Mouse (Mus musculus): Measurements from ENCODE around the gene Pbsn. TPM values are rescaled to one million over a fixed set of nuclear protein-coding genes. Genes with fewer than 3 reads are reported as not detected.

Pbsn gene
- total and polyA plus RNA-seq, 3 experiments: not detected

DNA sequence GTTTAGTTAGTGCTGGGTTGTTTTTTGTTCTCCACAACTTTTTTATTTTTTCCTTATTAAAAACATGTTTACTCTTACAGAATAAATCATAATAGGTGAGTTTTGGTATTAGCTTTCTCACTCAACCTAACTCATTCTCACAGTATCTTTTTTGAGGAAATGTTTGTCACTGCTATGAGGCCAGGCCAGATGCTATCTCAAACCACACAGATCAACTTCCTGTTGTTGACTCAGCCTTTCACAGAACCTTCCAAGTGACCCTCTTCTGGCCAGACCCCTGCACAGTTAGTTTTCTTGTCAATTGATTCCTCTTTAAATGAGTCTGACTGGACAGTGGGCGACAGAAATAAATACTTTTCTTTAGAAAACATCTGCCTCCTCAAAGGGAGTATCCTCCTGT, 51.9 kb downstream of the Pbsn start:
- Histone ChIP-seq H3K9me3 (replicated peaks) (no peaks in the 10 kb centered on the region), H3K4me1 (ENCODE audit: insufficient read depth, low read depth, low read length) (peaks cover 4% of the 10 kb centered on the region; the same call in 1 of the 2 replicates), H3K4me3 (ENCODE audit: low read depth, low read length) (no peak overlapping the region), H3K36me3 (replicated peaks) (no peaks in the 10 kb centered on the region), H3K27me3 (ENCODE audit: insufficient read depth, low read length) (no peaks in the 10 kb centered on the region)
- ATAC-seq (ENCODE audit: extremely low read depth, insufficient number of reproducible peaks, low FRiP score, poor library complexity, severe bottlenecking): peak; percentile 70
- DNase-seq (ENCODE audit: low spot score): no peak
- no peak for TF ChIP-seq GATA2 (IDR thresholded peaks at IDR 0.05; ENCODE audit: borderline replicate concordance, low read depth, low read length)
- TF ChIP-seq CTCF (IDR thresholded peaks at IDR 0.05; ENCODE audit: low read depth, low read length): no peak
- TF ChIP-seq GATA1 (IDR thresholded peaks at IDR 0.05; ENCODE audit: borderline replicate concordance, low read length): no peak
- TF ChIP-seq TAL1 (conservative IDR thresholded peaks at IDR 0.05; ENCODE audit: low read depth, low read length): no peak
- TF ChIP-seq POLR2AphosphoS5 (IDR thresholded peaks at IDR 0.05; ENCODE audit: insufficient replicate concordance, low read depth, low read length): no peak

DNA sequence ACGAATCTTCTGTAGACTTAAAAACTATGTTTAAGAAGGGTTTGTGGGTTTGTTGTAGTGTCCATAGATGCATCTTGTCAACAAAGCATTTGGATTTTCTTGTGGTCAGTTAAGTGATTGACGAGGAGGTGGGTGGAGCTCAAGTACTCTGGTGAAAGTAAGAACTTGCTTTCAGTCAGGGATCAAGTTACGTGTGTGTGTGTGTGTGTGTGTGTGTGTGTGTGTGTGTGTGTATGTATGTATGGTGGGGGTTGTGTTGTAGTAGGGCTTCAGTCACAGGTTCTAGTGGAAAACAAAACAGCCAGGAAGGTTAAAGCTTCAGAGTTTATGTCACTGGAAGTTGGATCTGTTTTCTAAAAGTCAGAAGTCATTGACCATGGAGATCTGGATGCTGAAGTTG, 53.9 kb downstream of the Pbsn start:
- Histone ChIP-seq H3K27me3 (ENCODE audit: insufficient read depth, low read length) (no peaks in the 10 kb centered on the region), H3K4me3 (ENCODE audit: low read depth, low read length) (no peak overlapping the region), H3K36me3 (replicated peaks) (no peaks in the 10 kb centered on the region), H3K9me3 (replicated peaks) (no peaks in the 10 kb centered on the region), H3K4me1 (ENCODE audit: insufficient read depth, low read depth, low read length) (peaks cover 10% of the 10 kb centered on the region; the same call in 1 of the 2 replicates)
- ATAC-seq (ENCODE audit: extremely low read depth, insufficient number of reproducible peaks, low FRiP score, poor library complexity, severe bottlenecking): no peak
- TF ChIP-seq GATA2 (IDR thresholded peaks at IDR 0.05; ENCODE audit: borderline replicate concordance, low read depth, low read length): no peak
- TF ChIP-seq CTCF (IDR thresholded peaks at IDR 0.05; ENCODE audit: low read depth, low read length): no peak
- TF ChIP-seq GATA1 (IDR thresholded peaks at IDR 0.05; ENCODE audit: borderline replicate concordance, low read length): no peak
- TF ChIP-seq TAL1 (conservative IDR thresholded peaks at IDR 0.05; ENCODE audit: low read depth, low read length): no peak
- TF ChIP-seq POLR2AphosphoS5 (IDR thresholded peaks at IDR 0.05; ENCODE audit: insufficient replicate concordance, low read depth, low read length): no peak
- DNase-seq (ENCODE audit: low spot score): no peak

DNA sequence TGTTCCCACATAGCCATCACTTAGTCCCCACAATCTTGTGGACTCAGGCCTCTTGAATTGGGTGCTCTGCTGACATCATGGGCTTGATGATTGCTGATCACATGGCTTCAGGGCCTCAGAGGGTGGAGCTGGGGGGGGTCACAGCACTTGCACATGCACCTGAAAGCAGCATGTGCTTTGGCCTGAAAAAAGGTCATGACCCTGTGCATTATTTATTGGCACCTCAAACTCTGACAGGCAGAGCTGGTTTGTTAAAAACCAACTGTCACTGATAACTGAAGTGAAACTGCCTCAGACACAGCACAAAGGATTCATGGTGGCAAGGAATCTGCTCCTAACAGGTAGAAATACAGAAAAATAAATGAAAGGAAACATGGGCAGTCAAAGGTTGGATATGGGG, 55.6 kb downstream of the Pbsn start:
- TF ChIP-seq CTCF (IDR thresholded peaks at IDR 0.05; ENCODE audit: low read depth, low read length) (no peak), POLR2AphosphoS5 (IDR thresholded peaks at IDR 0.05; ENCODE audit: insufficient replicate concordance, low read depth, low read length) (no peak), TAL1 (conservative IDR thresholded peaks at IDR 0.05; ENCODE audit: low read depth, low read length) (no peak), GATA2 (IDR thresholded peaks at IDR 0.05; ENCODE audit: borderline replicate concordance, low read depth, low read length) (no peak), GATA1 (IDR thresholded peaks at IDR 0.05; ENCODE audit: borderline replicate concordance, low read length) (no peak)
- no peak for ATAC-seq (ENCODE audit: extremely low read depth, insufficient number of reproducible peaks, low FRiP score, poor library complexity, severe bottlenecking)
- DNase-seq (ENCODE audit: low spot score): no peak
- Histone ChIP-seq H3K9me3 (replicated peaks) (no peaks in the 10 kb centered on the region), H3K36me3 (replicated peaks) (no peaks in the 10 kb centered on the region), H3K27me3 (ENCODE audit: insufficient read depth, low read length) (no peaks in the 10 kb centered on the region), H3K4me1 (ENCODE audit: insufficient read depth, low read depth, low read length) (peaks cover 14% of the 10 kb centered on the region; the same call in 1 of the 2 replicates), H3K4me3 (ENCODE audit: low read depth, low read length) (no peak overlapping the region)

DNA sequence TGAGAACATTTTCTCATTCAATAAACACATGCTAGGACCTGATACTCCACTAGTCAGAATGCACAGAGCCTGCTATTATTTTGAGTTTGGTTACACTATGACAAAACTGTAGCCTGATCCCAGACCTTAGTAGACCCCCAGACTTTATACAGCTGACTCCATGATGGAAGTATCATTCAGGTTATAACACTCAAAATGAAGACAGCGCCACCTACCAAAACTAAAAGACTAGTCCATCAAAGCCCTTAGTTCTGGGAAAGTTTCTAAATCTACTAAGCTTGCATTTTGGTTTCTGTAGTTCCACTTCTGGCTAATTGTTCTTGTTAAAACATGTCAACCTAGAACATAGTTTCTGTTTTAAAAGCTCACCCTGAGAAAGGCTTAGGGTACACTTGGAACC, 56.5 kb downstream of the Pbsn start:
- Histone ChIP-seq H3K4me3 (ENCODE audit: low read depth, low read length) (no peak overlapping the region), H3K27me3 (ENCODE audit: insufficient read depth, low read length) (no peaks in the 10 kb centered on the region), H3K4me1 (ENCODE audit: insufficient read depth, low read depth, low read length) (peaks cover 14% of the 10 kb centered on the region; the same call in 1 of the 2 replicates), H3K36me3 (replicated peaks) (peaks cover 3% of the 10 kb centered on the region), H3K9me3 (replicated peaks) (no peaks in the 10 kb centered on the region)
- ATAC-seq (ENCODE audit: extremely low read depth, insufficient number of reproducible peaks, low FRiP score, poor library complexity, severe bottlenecking) (no peak), DNase-seq (ENCODE audit: low spot score) (no peak)
- no peak for TF ChIP-seq TAL1 (conservative IDR thresholded peaks at IDR 0.05; ENCODE audit: low read depth, low read length)
- no peak for TF ChIP-seq GATA2 (IDR thresholded peaks at IDR 0.05; ENCODE audit: borderline replicate concordance, low read depth, low read length)
- no peak for TF ChIP-seq CTCF (IDR thresholded peaks at IDR 0.05; ENCODE audit: low read depth, low read length)
- no peak for TF ChIP-seq POLR2AphosphoS5 (IDR thresholded peaks at IDR 0.05; ENCODE audit: insufficient replicate concordance, low read depth, low read length)
- no peak for TF ChIP-seq GATA1 (IDR thresholded peaks at IDR 0.05; ENCODE audit: borderline replicate concordance, low read length)

DNA sequence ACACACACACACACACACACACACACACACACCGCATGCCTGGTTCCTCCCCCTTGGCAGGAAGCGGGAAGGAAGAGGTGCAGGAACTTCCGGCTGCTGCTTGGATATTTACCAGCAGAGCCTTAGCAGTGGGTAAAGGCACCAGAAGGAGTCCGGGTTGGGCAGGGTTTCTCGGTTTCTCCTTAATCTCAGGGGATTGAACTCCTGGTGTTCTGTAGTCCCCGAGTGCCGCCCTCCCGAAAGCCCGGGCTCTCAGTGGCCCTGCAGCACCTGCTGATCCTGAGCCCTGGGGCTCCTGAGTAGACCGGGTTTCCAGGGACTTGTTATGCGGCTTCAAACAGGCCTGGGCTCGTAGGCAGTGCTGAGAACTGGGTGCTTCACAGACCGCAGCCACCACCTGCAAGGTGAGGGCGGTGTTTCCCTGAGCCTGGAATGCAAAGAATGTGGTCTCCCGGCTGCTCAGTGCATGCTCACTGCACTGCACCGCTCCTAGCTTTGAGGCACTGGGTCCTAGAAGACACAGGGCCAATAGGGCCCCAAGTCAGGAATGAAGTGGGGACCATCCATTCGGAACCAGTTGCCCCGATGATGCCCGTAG, 57.1 kb downstream of the Pbsn start, which contains the start of gene Prkx:
Prkx (minus strand) TSS at position 41 of the 598 bp plus-strand sequence.
- ATAC-seq (ENCODE audit: extremely low read depth, insufficient number of reproducible peaks, low FRiP score, poor library complexity, severe bottlenecking) (peak; percentile 31; the same call in 1 of the 2 replicates), DNase-seq (ENCODE audit: low spot score) (peak; percentile 32)
- H3K27me3 ChIP-seq (ENCODE audit: insufficient read depth, low read length): no peaks in the 10 kb centered on the region
- peaks cover 5% of the 10 kb centered on the region for H3K36me3 ChIP-seq (replicated peaks)
- peaks cover 14% of the 10 kb centered on the region; the same call in 1 of the 2 replicates for H3K4me1 ChIP-seq (ENCODE audit: insufficient read depth, low read depth, low read length)
- TF ChIP-seq GATA2 (IDR thresholded peaks at IDR 0.05; ENCODE audit: borderline replicate concordance, low read depth, low read length): no peak
- no peaks in the 10 kb centered on the region for H3K9me3 ChIP-seq (replicated peaks)
- H3K4me3 ChIP-seq (ENCODE audit: low read depth, low read length): peak within 1 kb of the TSS; percentile 77

DNA sequence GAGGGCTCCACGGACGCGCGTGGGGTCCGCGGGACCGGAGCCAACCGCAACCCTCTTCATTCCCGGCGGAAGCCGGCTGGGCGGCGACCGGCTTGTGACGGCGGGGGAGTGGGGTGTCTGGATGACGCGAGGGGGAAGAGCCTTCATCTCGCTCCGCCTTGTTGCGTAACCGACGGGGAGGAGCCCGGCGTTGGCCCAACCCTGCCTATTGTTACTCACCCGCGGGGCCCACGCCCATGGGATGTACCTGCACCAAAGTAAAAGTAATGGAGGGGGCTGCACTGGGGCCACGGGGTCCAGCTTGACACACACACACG, 57.6 kb downstream of the Pbsn start:
- peak; percentile 94 for ATAC-seq (ENCODE audit: extremely low read depth, insufficient number of reproducible peaks, low FRiP score, poor library complexity, severe bottlenecking)
- Histone ChIP-seq H3K36me3 (replicated peaks) (peaks cover 5% of the 10 kb centered on the region), H3K27me3 (ENCODE audit: insufficient read depth, low read length) (no peaks in the 10 kb centered on the region)

More for the DNA sequence above, 57.6 kb downstream of the Pbsn start:
- DNase-seq (ENCODE audit: low spot score): peak; percentile 76
- TF ChIP-seq POLR2AphosphoS5 (IDR thresholded peaks at IDR 0.05; ENCODE audit: insufficient replicate concordance, low read depth, low read length) (no peak), CTCF (IDR thresholded peaks at IDR 0.05; ENCODE audit: low read depth, low read length) (no peak)
- Histone ChIP-seq H3K4me3 (ENCODE audit: low read depth, low read length) (peak overlapping the region; percentile 77), H3K9me3 (replicated peaks) (no peaks in the 10 kb centered on the region), H3K4me1 (ENCODE audit: insufficient read depth, low read depth, low read length) (peaks cover 14% of the 10 kb centered on the region; the same call in 1 of the 2 replicates)
